In the genomic region with DNA sequence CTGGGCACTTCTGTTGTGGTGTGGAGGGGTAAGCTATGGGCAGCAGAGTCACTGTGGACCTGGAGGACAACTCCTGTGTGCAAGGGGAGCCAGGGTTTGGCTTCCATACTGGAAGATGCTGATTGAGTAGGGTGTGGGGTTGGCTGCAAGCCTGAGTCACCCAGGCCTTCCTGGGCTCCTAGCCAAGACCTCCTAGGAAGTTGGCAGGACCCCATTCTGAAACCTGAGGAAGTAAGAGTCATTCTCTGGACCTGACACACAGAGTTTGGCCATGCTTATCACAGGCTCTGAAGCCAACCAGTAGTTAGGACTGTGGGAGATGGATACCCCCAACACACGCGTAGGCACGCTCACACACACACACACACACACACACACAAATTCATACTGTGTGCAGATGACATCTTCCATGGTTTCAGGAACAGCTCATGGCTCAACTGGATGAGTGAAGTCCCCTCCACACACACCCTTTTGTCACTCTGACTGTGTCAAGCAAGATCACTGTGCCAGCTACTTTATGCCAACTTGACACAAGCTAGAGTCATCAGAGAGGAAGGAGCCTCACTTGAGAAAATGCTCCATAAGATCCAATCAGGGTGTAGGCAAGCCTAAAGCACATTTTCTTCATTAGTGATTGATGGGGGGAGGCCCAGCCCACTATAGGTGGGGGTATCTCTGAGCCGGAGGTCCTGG, we compare ENCODE assay signal across 9 mouse cellular contexts. TPM values are rescaled to one million over a fixed set of nuclear protein-coding genes. Genes with fewer than 3 reads are reported as not detected.
DNase-seq lines count a peak whose midpoint lies in the region; ATAC-seq and TF ChIP-seq lines count a peak whose summit lies in the region.
"Had no signal": no experiment of that assay in that cellular context is flagged by ENCODE, and none has a peak within 500 bp of the region (broad histone marks: within the 10 kb centered on the region; RNA-seq: fewer than 3 reads in every experiment).

No protein-coding gene starts in this region.

- peak; percentile 46 for DNase-seq in midbrain, postnatal 0 days (ENCODE audit: low spot score)
- DNase-seq in brain, embryonic 14.5 days (ENCODE audit: low read depth): peak; percentile 53
- peak; percentile 27 to 58 for DNase-seq in heart, adult 9 months (ENCODE audit: low spot score in 2 of 2)
- DNase-seq in lung, postnatal 14 days: peak; percentile 32
- DNase-seq in urinary bladder, adult 2 months (ENCODE audit: low spot score): no peak
- no peak for DNase-seq in frontal cortex, postnatal 14 days (ENCODE audit: low spot score in 2 of 2)

- H3K4me3 ChIP-seq in midbrain, postnatal 0 days (ENCODE audit: low read depth, low read length): no peak overlapping the region
- H3K4me3 ChIP-seq in midbrain, embryonic 16.5 days (ENCODE audit: low read depth, low read length): no peak overlapping the region
- H3K4me3 ChIP-seq: neural tube, embryonic 13.5 days had no signal

- no peak overlapping the region for H3K4me2 ChIP-seq in midbrain, postnatal 0 days (ENCODE audit: low read depth, low read length, poor library complexity, severe bottlenecking)
- no peak overlapping the region for H3K4me2 ChIP-seq in midbrain, embryonic 16.5 days (ENCODE audit: low read length)
- H3K4me2 ChIP-seq: neural tube, embryonic 13.5 days had no signal

- TF ChIP-seq CTCF in midbrain, postnatal 0 days (IDR thresholded peaks at IDR 0.05): no peak
- no peak for TF ChIP-seq CTCF in brain, embryonic 14.5 days (IDR thresholded peaks at IDR 0.05; ENCODE audit: borderline replicate concordance, extremely low read depth, insufficient read depth, insufficient read length)

- TF ChIP-seq POLR2A in brain, embryonic 14.5 days (IDR thresholded peaks at IDR 0.05; ENCODE audit: borderline replicate concordance, extremely low read depth, insufficient read depth, insufficient read length, poor library complexity, severe bottlenecking): no peak

- ATAC-seq in midbrain, postnatal 0 days (ENCODE audit: low FRiP score): no peak; the same call in 1 of the 2 replicates
- ATAC-seq in midbrain, embryonic 16.5 days: no peak
- no peak for ATAC-seq in activated CD4-positive, CD25-positive, alpha-beta regulatory T cell, adult 4 months

- H3K9ac ChIP-seq in midbrain, postnatal 0 days (replicated peaks; ENCODE audit: low read length, poor library complexity, severe bottlenecking): no peak overlapping the region
- H3K9ac ChIP-seq in midbrain, embryonic 16.5 days (ENCODE audit: low read depth, low read length): no peak overlapping the region
- H3K9ac ChIP-seq: neural tube, embryonic 13.5 days had no signal

- no peaks in the 10 kb centered on the region for H3K27me3 ChIP-seq in midbrain, postnatal 0 days (ENCODE audit: insufficient read depth, low read length)
- H3K27me3 ChIP-seq in midbrain, embryonic 16.5 days (ENCODE audit: control insufficient read depth, insufficient read depth, low read depth, low read length): no peaks in the 10 kb centered on the region

- 87% methylated on average over 4 of the region's 4 CpGs for WGBS in midbrain, postnatal 0 days
- 90% methylated on average over 4 of the region's 4 CpGs for WGBS in midbrain, embryonic 16.5 days

- no peak overlapping the region for H3K27ac ChIP-seq in midbrain, postnatal 0 days (ENCODE audit: low read depth, low read length)
- no peak overlapping the region for H3K27ac ChIP-seq in midbrain, embryonic 16.5 days (ENCODE audit: low read length)
- H3K27ac ChIP-seq: neural tube, embryonic 13.5 days had no signal

- no peaks in the 10 kb centered on the region for H3K9me3 ChIP-seq in midbrain, postnatal 0 days (ENCODE audit: low read length)
- no peaks in the 10 kb centered on the region for H3K9me3 ChIP-seq in midbrain, embryonic 16.5 days (replicated peaks; ENCODE audit: control insufficient read depth, low read length, poor library complexity, severe bottlenecking)
- H3K9me3 ChIP-seq: neural tube, embryonic 13.5 days had no signal

- H3K36me3 ChIP-seq in midbrain, postnatal 0 days (ENCODE audit: insufficient read depth, low read length): no peaks in the 10 kb centered on the region
- H3K36me3 ChIP-seq in midbrain, embryonic 16.5 days (ENCODE audit: control insufficient read depth, insufficient read depth, low read length): no peaks in the 10 kb centered on the region
- H3K36me3 ChIP-seq: neural tube, embryonic 13.5 days had no signal

- no peaks in the 10 kb centered on the region for H3K4me1 ChIP-seq in midbrain, postnatal 0 days (ENCODE audit: insufficient read depth, low read length)
- H3K4me1 ChIP-seq in midbrain, embryonic 16.5 days (ENCODE audit: control insufficient read depth, insufficient read depth, low read length): no peaks in the 10 kb centered on the region
- H3K4me1 ChIP-seq: neural tube, embryonic 13.5 days had no signal

RNA-seq across cellular contexts. Expression of a gene that starts 5.5 kb away (rescaled TPM):
- total RNA-seq in midbrain, postnatal 0 days (2014; rRNA removed): not detected in 2 replicates
- polyA plus RNA-seq in midbrain, postnatal 0 days (2015; fragmentation: Nextera tagmentation; extraction: Ambion mirVana): not detected in 2 replicates
- polyA plus RNA-seq in midbrain, embryonic 16.5 days (2015; fragmentation: Nextera tagmentation; extraction: Ambion mirVana): not detected in 2 replicates
- polyA plus RNA-seq in brain, embryonic 14.5 days (2012; rRNA removed): not detected in 2 replicates
- under 1 TPM in 1 of 2 experiments, not detected in 1; 0.48 TPM for polyA plus RNA-seq in activated CD4-positive, CD25-positive, alpha-beta regulatory T cell, adult 4 months (2017; shearing (Covaris generic))
- 0.11 TPM in 1 of 2 replicates, not detected in the other for polyA plus RNA-seq in urinary bladder, adult 2 months (2012; rRNA removed)
- polyA plus RNA-seq: neural tube, embryonic 13.5 days had no signal

RNA-seq across cellular contexts. Expression of a gene that starts 9.4 kb away (rescaled TPM):
- 2.0 and 5.5 TPM in 2 replicates for total RNA-seq in midbrain, postnatal 0 days (2014; rRNA removed)
- polyA plus RNA-seq in midbrain, postnatal 0 days (2015; fragmentation: Nextera tagmentation; extraction: Ambion mirVana): 7.7 and 10.7 TPM in 2 replicates
- polyA plus RNA-seq in midbrain, embryonic 16.5 days (2015; fragmentation: Nextera tagmentation; extraction: Ambion mirVana): 7.0 TPM in 2 replicates
- polyA plus RNA-seq in brain, embryonic 14.5 days (2012; rRNA removed): 7.7 and 9.2 TPM in 2 replicates
- polyA plus RNA-seq in activated CD4-positive, CD25-positive, alpha-beta regulatory T cell, adult 4 months (2017; shearing (Covaris generic)): 10 to 100 TPM; 58.5 to 64.1 TPM
- polyA plus RNA-seq in urinary bladder, adult 2 months (2012; rRNA removed): 107 and 144 TPM in 2 replicates

RNA-seq across cellular contexts. Expression of a gene that starts 29.4 kb away (rescaled TPM):
- total RNA-seq in midbrain, postnatal 0 days (2014; rRNA removed): 22.6 and 37.1 TPM in 2 replicates
- 21.4 and 26.2 TPM in 2 replicates for polyA plus RNA-seq in midbrain, postnatal 0 days (2015; fragmentation: Nextera tagmentation; extraction: Ambion mirVana)
- polyA plus RNA-seq in midbrain, embryonic 16.5 days (2015; fragmentation: Nextera tagmentation; extraction: Ambion mirVana): 18.7 and 20.3 TPM in 2 replicates
- polyA plus RNA-seq in brain, embryonic 14.5 days (2012; rRNA removed): 11.5 and 13.4 TPM in 2 replicates
- polyA plus RNA-seq in activated CD4-positive, CD25-positive, alpha-beta regulatory T cell, adult 4 months (2017; shearing (Covaris generic)): 1 to 10 TPM in 1 of 2 experiments, not detected in 1; 1.2 TPM
- polyA plus RNA-seq in urinary bladder, adult 2 months (2012; rRNA removed): 160 and 208 TPM in 2 replicates

RNA-seq across cellular contexts. Expression of a gene that starts 32.2 kb away (rescaled TPM):
- total RNA-seq in midbrain, postnatal 0 days (2014; rRNA removed): 736 and 976 TPM in 2 replicates
- polyA plus RNA-seq in midbrain, postnatal 0 days (2015; fragmentation: Nextera tagmentation; extraction: Ambion mirVana): 1,685 and 1,800 TPM in 2 replicates
- 1,399 and 1,460 TPM in 2 replicates for polyA plus RNA-seq in midbrain, embryonic 16.5 days (2015; fragmentation: Nextera tagmentation; extraction: Ambion mirVana)
- 1,693 and 2,722 TPM in 2 replicates for polyA plus RNA-seq in brain, embryonic 14.5 days (2012; rRNA removed)
- 100 to 1,000 TPM; 464 to 561 TPM for polyA plus RNA-seq in activated CD4-positive, CD25-positive, alpha-beta regulatory T cell, adult 4 months (2017; shearing (Covaris generic))
- polyA plus RNA-seq in urinary bladder, adult 2 months (2012; rRNA removed): 542 and 602 TPM in 2 replicates

RNA-seq across cellular contexts. Expression of a gene that starts 46.6 kb away (rescaled TPM):
- 3.6 and 7.7 TPM in 2 replicates for total RNA-seq in midbrain, postnatal 0 days (2014; rRNA removed)
- polyA plus RNA-seq in midbrain, postnatal 0 days (2015; fragmentation: Nextera tagmentation; extraction: Ambion mirVana): 2.5 and 2.8 TPM in 2 replicates
- 0.53 and 1.4 TPM in 2 replicates for polyA plus RNA-seq in midbrain, embryonic 16.5 days (2015; fragmentation: Nextera tagmentation; extraction: Ambion mirVana)
- 1.1 TPM in 2 replicates for polyA plus RNA-seq in brain, embryonic 14.5 days (2012; rRNA removed)
- 1 to 10 TPM; 3.3 to 6.1 TPM for polyA plus RNA-seq in activated CD4-positive, CD25-positive, alpha-beta regulatory T cell, adult 4 months (2017; shearing (Covaris generic))
- 130 and 148 TPM in 2 replicates for polyA plus RNA-seq in urinary bladder, adult 2 months (2012; rRNA removed)

Comparison
In these comparisons a context has a peak if more than half of its experiments do, and no peak if none do; other contexts are left out.
1. DNase-seq: peak in midbrain, postnatal 0 days (single experiment), brain, embryonic 14.5 days (single experiment), heart, adult 9 months (2 of 2) and lung, postnatal 14 days (single experiment); none in urinary bladder, adult 2 months (single experiment) and frontal cortex, postnatal 14 days (0 of 2).